Mouse (Mus musculus) CH12.LX (cell line): ENCODE results near the gene Lamp2.

ENCODE experiments used
- CTCF ChIP-seq, 2 experiments: IDR thresholded peaks in 1 of 2; conservative IDR thresholded peaks in 1 of 2; 2 replicates each; pipeline ENCODE4 v1.5.1; 2011 to 2012; ENCODE audit warnings: low read depth in 2 of 2, low read length in 2 of 2, improper control_type of control experiment in 1 of 2, inconsistent platforms in 1 of 2, mild to moderate bottlenecking in 1 of 2, moderate library complexity in 1 of 2
- JUND ChIP-seq: conservative IDR thresholded peaks from 2 replicates; pipeline ENCODE4 v1.6.1; 2011; ENCODE audit warnings: low read depth, low read length, improper control_type of control experiment
- POLR2A ChIP-seq: IDR thresholded peaks from 2 replicates; pipeline ENCODE4 v1.6.1; 2011; ENCODE audit warnings: low read depth, mild to moderate bottlenecking, improper control_type of control experiment, low read length
- USF2 ChIP-seq: conservative IDR thresholded peaks from 2 replicates; pipeline ENCODE4 v1.6.1; 2011; ENCODE audit warnings: low read depth, low read length, improper control_type of control experiment

GRCm38 (mm10) chrX:38442425-38442824 lies 13.8 kb downstream of the Lamp2 start:
- TF ChIP-seq USF2: no peak
- no peak for TF ChIP-seq CTCF (conservative IDR thresholded peaks at IDR 0.05 in 1 of 2, IDR thresholded peaks at IDR 0.05 in 1 of 2; ENCODE audit: low read depth in 2 of 2, low read length in 2 of 2)
- TF ChIP-seq JUND: no peak
- TF ChIP-seq POLR2A: no peak
